In genomic region chr5:32134903-32135335, GRCm38 (mm10) we compare ENCODE assay signal across 8 mouse cellular contexts. TPM values are rescaled to one million over a fixed set of nuclear protein-coding genes. Genes with fewer than 3 reads are reported as not detected.
DNase-seq lines count a peak whose midpoint lies in the region; ATAC-seq lines count a peak whose summit lies in the region.

No protein-coding gene starts in this region.

- no peaks in the 10 kb centered on the region for H3K36me3 ChIP-seq in forebrain, embryonic 14.5 days (ENCODE audit: control insufficient read depth, insufficient read depth, low read length)
- H3K36me3 ChIP-seq in kidney, embryonic 16.5 days (ENCODE audit: insufficient read depth, low read length), result no peaks in the 10 kb centered on the region
- H3K36me3 ChIP-seq in macrophage (ENCODE audit: inconsistent target), result no peaks in the 10 kb centered on the region

- H3K79me2 ChIP-seq in macrophage (ENCODE audit: inconsistent target), result peaks cover 25% of the 10 kb centered on the region

- peak overlapping the region; percentile 53 for H3K4me3 ChIP-seq in forebrain, embryonic 14.5 days (ENCODE audit: low read depth, low read length)
- H3K4me3 ChIP-seq in kidney, embryonic 16.5 days (ENCODE audit: low read length), result peak overlapping the region; percentile 85
- no peak overlapping the region; the same call in 1 of the 2 replicates for H3K4me3 ChIP-seq in macrophage (ENCODE audit: inconsistent target)

- H3K4me2 ChIP-seq in forebrain, embryonic 14.5 days (ENCODE audit: low read length), result peak overlapping the region; percentile 95
- H3K4me2 ChIP-seq in kidney, embryonic 16.5 days (replicated peaks; ENCODE audit: low read depth, low read length), result peak overlapping the region; percentile 87

- WGBS in forebrain, embryonic 14.5 days, result under 1% methylated on average over 39 of the region's 54 CpGs
- 0% methylated on average over 40 of the region's 54 CpGs for WGBS in kidney, embryonic 16.5 days
- under 1% methylated on average over 29 of the region's 54 CpGs for WGBS in macrophage (ENCODE audit: missing documents)

- ATAC-seq in forebrain, embryonic 14.5 days, result peak; percentile 63
- peak; percentile 43 for ATAC-seq in kidney, embryonic 16.5 days (ENCODE audit: low FRiP score, low TSS enrichment)

- H3K4me1 ChIP-seq in forebrain, embryonic 14.5 days (ENCODE audit: control insufficient read depth, insufficient read depth, low read length), result peaks cover 13% of the 10 kb centered on the region
- H3K4me1 ChIP-seq in kidney, embryonic 16.5 days (ENCODE audit: insufficient read depth, low read length), result peaks cover 46% of the 10 kb centered on the region

- no peaks in the 10 kb centered on the region for H3K9me3 ChIP-seq in forebrain, embryonic 14.5 days (replicated peaks; ENCODE audit: control insufficient read depth, low read length)
- H3K9me3 ChIP-seq in kidney, embryonic 16.5 days (ENCODE audit: low read length), result no peaks in the 10 kb centered on the region

- H3K9ac ChIP-seq in forebrain, embryonic 14.5 days (ENCODE audit: low read length), result peak overlapping the region; percentile 61
- H3K9ac ChIP-seq in kidney, embryonic 16.5 days (replicated peaks; ENCODE audit: low read length), result peak overlapping the region; percentile 94

- peak; percentile 78 for DNase-seq in kidney, adult 18-20 months
- no peak for DNase-seq in kidney, adult 11 months
- DNase-seq in MN1 (ENCODE audit: low spot score), result peak; percentile 91
- DNase-seq in forebrain, embryonic 14.5 days (ENCODE audit: low spot score), result no peak
- peak; percentile 67 to 80 for DNase-seq in spleen, postnatal 4 days (ENCODE audit: low spot score in 2 of 2)
- no peak for DNase-seq in cerebellum, postnatal 25 days

- peak overlapping the region; percentile 77 for H3K27ac ChIP-seq in forebrain, embryonic 14.5 days (ENCODE audit: low read depth, low read length)
- peak overlapping the region; percentile 99 for H3K27ac ChIP-seq in kidney, embryonic 16.5 days (ENCODE audit: low read length)
- H3K27ac ChIP-seq in macrophage, result peak overlapping the region; percentile 51; the same call in 1 of the 2 replicates

- peaks cover 50% of the 10 kb centered on the region for H3K27me3 ChIP-seq in forebrain, embryonic 14.5 days (replicated peaks; ENCODE audit: control insufficient read depth, insufficient read depth, low read length)
- no peaks in the 10 kb centered on the region for H3K27me3 ChIP-seq in kidney, embryonic 16.5 days (ENCODE audit: insufficient read depth, low read length)

RNA-seq across cellular contexts. Expression of gene Fosl2, which starts 0.7 kb away (rescaled TPM):
- polyA plus RNA-seq in forebrain, embryonic 14.5 days (2014; fragmentation: Nextera tagmentation; extraction: Ambion mirVana), result 1.8 and 2.7 TPM in 2 replicates
- 5.5 and 6.5 TPM in 2 replicates for polyA plus RNA-seq in kidney, embryonic 16.5 days (2015; fragmentation: Nextera tagmentation; extraction: Ambion mirVana)
- total RNA-seq in macrophage (2018; cell fraction: chromatin; rRNA removed), result 100 to 1,000 TPM in 9 of 26 experiments, 10 to 100 TPM in 15, 1 to 10 TPM in 2; 5.5 to 442 (median 31.2) TPM
- total RNA-seq in macrophage (2018; cell fraction: cytosol; rRNA removed), result 10 to 100 TPM in 16 of 26 experiments, 1 to 10 TPM in 10; 2.1 to 76.1 (median 12.3) TPM
- total RNA-seq in macrophage (2018; cell fraction: nucleus; rRNA removed), result 100 to 1,000 TPM in 9 of 26 experiments, 10 to 100 TPM in 14, 1 to 10 TPM in 3; 4.0 to 334 (median 38.1) TPM
- polyA plus RNA-seq in macrophage (2018), result 5.5 to 15.2 TPM (median 5.7 TPM) in 3 replicates

Comparison
In these comparisons a context has a peak if more than half of its experiments do, and no peak if none do; other contexts are left out.
1. DNase-seq: peak in kidney, adult 18-20 months (single experiment), MN1 (single experiment) and spleen, postnatal 4 days (2 of 2); none in kidney, adult 11 months (single experiment), forebrain, embryonic 14.5 days (single experiment) and cerebellum, postnatal 25 days (0 of 2).
2. Peak in every context shown above with its lines, with median percentiles within 50 percentile points of each other: H3K27ac ChIP-seq.